Mouse (Mus musculus) heart, embryonic 11.5 days (tissue): ENCODE data around the gene Gngt1. TPM values are rescaled to one million over a fixed set of nuclear protein-coding genes. Genes with fewer than 3 reads are reported as not detected.
A peak's percentile ranks its signal among the peaks of the same experiment; 100 is the strongest.

Experiments used
- ATAC-seq: fragments of 200-750 bp; cut with Nextera tagmentation; replicated peaks from 2 replicates; pipeline ENCODE4 v1.8.0; 2017; ENCODE audit warnings: moderate library complexity; ENCODE audit not compliant: insufficient number of reproducible peaks, low FRiP score, low TSS enrichment
- H3K27ac ChIP-seq: fragments of 300-500 bp; sonication (generic); 2 replicates; pipeline ENCODE4 v1.5.1; 2014; ENCODE audit warnings: mild to moderate bottlenecking, low read depth, low read length
- H3K27me3 ChIP-seq: fragments of 300-500 bp; sonication (generic); 2 replicates; pipeline ENCODE4 v1.6.1; 2014; ENCODE audit warnings: mild to moderate bottlenecking, low read length, mixed read lengths; ENCODE audit not compliant: control insufficient read depth, insufficient read depth
- H3K36me3 ChIP-seq: fragments of 300-500 bp; sonication (generic); 2 replicates; pipeline ENCODE4 v1.6.1; 2014; ENCODE audit warnings: mild to moderate bottlenecking, low read length, moderate library complexity, mixed read lengths; ENCODE audit not compliant: control insufficient read depth, insufficient read depth
- H3K4me1 ChIP-seq: fragments of 300-500 bp; sonication (generic); 2 replicates; pipeline ENCODE4 v1.6.1; 2014; ENCODE audit warnings: low read length; ENCODE audit not compliant: control insufficient read depth, insufficient read depth
- H3K4me2 ChIP-seq: fragments of 300-500 bp; sonication (generic); 2 replicates; pipeline ENCODE4 v1.6.1; 2014; ENCODE audit warnings: mild to moderate bottlenecking, moderate library complexity
- H3K4me3 ChIP-seq: fragments of 300-500 bp; sonication (generic); 2 replicates; pipeline ENCODE4 v1.5.1; 2014; ENCODE audit warnings: low read depth, low read length
- H3K9ac ChIP-seq: fragments of 300-500 bp; sonication (generic); 2 replicates; pipeline ENCODE4 v1.6.1; 2014; ENCODE audit warnings: mild to moderate bottlenecking, low read depth, low read length, moderate library complexity
- H3K9me3 ChIP-seq: fragments of 300-500 bp; sonication (generic); replicated peaks from 2 replicates; pipeline ENCODE4 v1.6.1; 2016; ENCODE audit warnings: low read length; ENCODE audit not compliant: control insufficient read depth
- WGBS: fragments of 180-500 bp; shearing (Covaris S2); extraction: QIAGEN DNeasy Blood & Tissue Kit; methylation state at CpG from one replicate; pipeline ENCODE4 v1.1.7; 2014; ENCODE audit not compliant: insufficient replicate concordance; 5-methylcytosine and 5-hydroxymethylcytosine counted together
- polyA plus RNA-seq: library from polyadenylated mRNA; unstranded; fragments of >200 nt; fragmentation: Nextera tagmentation; extraction: Ambion mirVana; gene quantifications from 2 replicates; pipeline ENCODE4 v1.2.1, GENCODE M21; 2014

Gene Gngt1
- polyA plus RNA-seq, 1 experiment from 2014 or later, result not detected

GRCm38 (mm10) chr6:4000716-4001115 is 7.1 kb downstream of the Gngt1 start:
- no peak overlapping the region for H3K4me3 ChIP-seq
- no peaks in the 10 kb centered on the region for H3K9me3 ChIP-seq
- no peak overlapping the region for H3K9ac ChIP-seq
- ATAC-seq, result no peak
- H3K36me3 ChIP-seq, result no peaks in the 10 kb centered on the region
- no peaks in the 10 kb centered on the region for H3K27me3 ChIP-seq
- H3K4me1 ChIP-seq, result no peaks in the 10 kb centered on the region
- H3K27ac ChIP-seq, result no peak overlapping the region
- WGBS, result 74% methylated on average over 3 of the region's 3 CpGs
- H3K4me2 ChIP-seq, result no peak overlapping the region

- Histone ChIP-seq H3K4me3 (peak overlapping the region; percentile 56), H3K36me3 (no peaks in the 10 kb centered on the region), H3K9ac (peak overlapping the region; percentile 87), H3K27me3 (no peaks in the 10 kb centered on the region), H3K27ac (peak overlapping the region; percentile 93), H3K4me1 (no peaks in the 10 kb centered on the region), H3K9me3 (no peaks in the 10 kb centered on the region), H3K4me2 (peak overlapping the region; percentile 69)
- 35% methylated on average over 4 of the region's 4 CpGs for WGBS
- ATAC-seq, result no peak
These were observed 9.9 kb downstream of the Gngt1 start for GRCm38 (mm10) chr6:4003445-4003844.

- Histone ChIP-seq H3K27ac (peak within 1 kb of the TSS; percentile 93), H3K9me3 (no peaks in the 10 kb centered on the region), H3K27me3 (no peaks in the 10 kb centered on the region), H3K4me3 (peak within 1 kb of the TSS; percentile 56), H3K4me2 (peak within 1 kb of the TSS; percentile 69), H3K9ac (peak within 1 kb of the TSS; percentile 87), H3K4me1 (no peaks in the 10 kb centered on the region), H3K36me3 (no peaks in the 10 kb centered on the region)
- 1% methylated on average over 19 of the region's 19 CpGs for WGBS
- ATAC-seq, result peak; percentile 78
These were observed 10.3 kb downstream of the Gngt1 start, which contains the start of gene Gng11 for GRCm38 (mm10) chr6:4003890-4004306. Gng11 (plus strand) TSS chr6:4003904.

- Histone ChIP-seq H3K4me3 (peak overlapping the region; percentile 56), H3K9me3 (no peaks in the 10 kb centered on the region), H3K27ac (no peak overlapping the region), H3K9ac (no peak overlapping the region), H3K27me3 (no peaks in the 10 kb centered on the region), H3K36me3 (no peaks in the 10 kb centered on the region), H3K4me2 (peak overlapping the region; percentile 69), H3K4me1 (no peaks in the 10 kb centered on the region)
- ATAC-seq, result no peak
- WGBS, result 54% methylated on average over 2 of the region's 2 CpGs
These were observed 11.2 kb downstream of the Gngt1 start for GRCm38 (mm10) chr6:4004808-4005207.

GRCm38 (mm10) chr6:4008501-4009040 is 15.0 kb downstream of the Gngt1 start:
- Histone ChIP-seq H3K4me2 (no peak overlapping the region), H3K27me3 (no peaks in the 10 kb centered on the region), H3K4me1 (no peaks in the 10 kb centered on the region), H3K9me3 (no peaks in the 10 kb centered on the region), H3K4me3 (no peak overlapping the region), H3K36me3 (no peaks in the 10 kb centered on the region), H3K9ac (no peak overlapping the region), H3K27ac (no peak overlapping the region)
- no peak for ATAC-seq
- WGBS, result 65% methylated on average over 2 of the region's 2 CpGs

GRCm38 (mm10) chr6:4009548-4009947 is 16.0 kb downstream of the Gngt1 start:
- ATAC-seq, result no peak
- H3K27ac ChIP-seq, result no peak overlapping the region

GRCm38 (mm10) chr6:4022645-4023044 is 29.1 kb downstream of the Gngt1 start:
- H3K9me3 ChIP-seq, result no peaks in the 10 kb centered on the region
- no peak overlapping the region for H3K4me2 ChIP-seq
- WGBS, result 41% methylated on average over 1 of the region's 1 CpGs
- ATAC-seq, result no peak
- H3K27ac ChIP-seq, result no peak overlapping the region
- no peaks in the 10 kb centered on the region for H3K27me3 ChIP-seq
- H3K4me1 ChIP-seq, result no peaks in the 10 kb centered on the region
- H3K9ac ChIP-seq, result no peak overlapping the region
- H3K4me3 ChIP-seq, result no peak overlapping the region
- H3K36me3 ChIP-seq, result no peaks in the 10 kb centered on the region

More at GRCm38 (mm10) chr6:4009548-4009947, 16.0 kb downstream of the Gngt1 start:
- no peaks in the 10 kb centered on the region for H3K9me3 ChIP-seq
- no peak overlapping the region for H3K4me2 ChIP-seq
- H3K27me3 ChIP-seq, result no peaks in the 10 kb centered on the region
- H3K9ac ChIP-seq, result no peak overlapping the region
- no peaks in the 10 kb centered on the region for H3K4me1 ChIP-seq
- H3K36me3 ChIP-seq, result no peaks in the 10 kb centered on the region
- H3K4me3 ChIP-seq, result no peak overlapping the region

- no peaks in the 10 kb centered on the region for H3K4me1 ChIP-seq
- H3K36me3 ChIP-seq, result no peaks in the 10 kb centered on the region
- H3K9ac ChIP-seq, result no peak overlapping the region
- H3K9me3 ChIP-seq, result no peaks in the 10 kb centered on the region
- H3K4me3 ChIP-seq, result no peak overlapping the region
- no peak overlapping the region for H3K4me2 ChIP-seq
- no peak overlapping the region for H3K27ac ChIP-seq
- no peaks in the 10 kb centered on the region for H3K27me3 ChIP-seq
- no peak for ATAC-seq
- 38% methylated on average over 2 of the region's 2 CpGs for WGBS
These were observed 32.8 kb downstream of the Gngt1 start for GRCm38 (mm10) chr6:4026367-4026766.

GRCm38 (mm10) chr6:4030956-4031355 is 37.4 kb downstream of the Gngt1 start:
- H3K27me3 ChIP-seq, result no peaks in the 10 kb centered on the region
- no peak overlapping the region for H3K4me2 ChIP-seq
- no peaks in the 10 kb centered on the region for H3K36me3 ChIP-seq
- H3K4me3 ChIP-seq, result no peak overlapping the region
- no peaks in the 10 kb centered on the region for H3K4me1 ChIP-seq
- whole genome bisulfite sequencing, result 71% methylated on average over 3 of the region's 3 CpGs
- H3K27ac ChIP-seq, result no peak overlapping the region
- ATAC-seq, result no peak
- no peaks in the 10 kb centered on the region for H3K9me3 ChIP-seq
- no peak overlapping the region for H3K9ac ChIP-seq
